Mouse (Mus musculus) regulatory T cell (primary cell): Measurements from ENCODE around the gene Atg7.
"Not testable (repeated sequence)": the region's sequence is repeated elsewhere in the genome, so short reads cannot be mapped to it uniquely, and the experiment has no call there.

Source experiments
- in situ Hi-C: fragments of 300-600 bp; cut with MboI, MseI; formaldehyde crosslinking; loops from one replicate; pipeline ENCODE4 v1.15.1; 2025; ENCODE audit warnings: high pct_unique_total_duplicates

The Atg7 gene

DNA sequence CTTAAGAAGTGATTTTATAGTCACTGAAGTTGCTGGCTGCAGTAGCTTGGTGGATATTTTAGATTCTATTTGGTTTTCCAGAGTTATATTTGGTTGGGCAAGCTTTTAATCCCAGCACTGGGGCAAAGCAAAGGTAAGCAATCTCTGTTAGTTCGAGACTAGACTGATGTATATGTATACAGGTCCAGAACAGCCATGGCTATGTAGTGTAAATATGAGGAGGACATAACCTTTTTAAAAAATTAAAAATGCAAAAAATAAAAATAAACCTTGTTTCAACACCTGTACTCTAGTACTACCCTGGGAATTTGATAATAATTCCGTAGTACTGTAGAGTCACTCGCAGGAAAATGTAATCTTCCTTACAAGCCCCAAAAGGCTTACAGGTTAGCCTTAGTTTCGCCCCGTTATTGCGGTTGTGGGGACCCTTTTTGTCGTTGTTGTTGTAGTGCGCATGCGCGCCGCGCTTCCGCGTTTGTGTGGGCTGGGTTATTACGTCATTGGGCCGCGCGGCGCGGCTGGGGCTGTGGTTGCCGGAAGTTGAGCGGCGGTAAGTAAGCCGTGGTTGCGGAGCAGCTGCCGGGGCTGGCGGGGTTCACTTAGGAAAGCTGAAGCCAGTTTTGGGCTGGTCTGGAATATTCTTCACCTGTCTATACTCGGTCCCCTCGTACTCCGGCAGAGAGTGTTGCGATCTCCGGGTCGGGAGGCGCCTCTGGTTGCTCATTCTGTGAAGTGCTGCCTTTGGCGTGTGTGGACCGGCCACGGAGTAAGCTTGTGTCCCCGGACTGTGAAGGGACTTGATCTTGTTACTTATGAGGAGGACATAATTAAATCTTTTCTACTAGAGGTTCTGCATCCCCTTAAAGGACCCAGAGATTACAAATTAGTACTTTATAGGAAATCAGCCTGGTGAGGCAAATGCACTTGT is at the start of gene Atg7:
Atg7 (plus strand) TSS at position 497 of the 928 bp plus-strand sequence.
- in situ Hi-C loops = loop anchor here (5.0 kb wide), 2 partner anchors 36 to 66 kb away; no protein-coding TSS in a partner anchor

GRCm38 (mm10) chr6:114614076-114614475 is 28.8 kb upstream of the Atg7 start:
- in situ Hi-C loops = loop anchor here (10.0 kb wide), 1 partner anchor 129 kb away; no protein-coding TSS in a partner anchor

GRCm38 (mm10) chr6:114633886-114634285 is 9.0 kb upstream of the Atg7 start:
- in situ Hi-C loops = not testable (repeated sequence)

GRCm38 (mm10) chr6:114643716-114644115 is 819 bp downstream of the Atg7 start:
- in situ Hi-C loops = loop anchor here (5.0 kb wide), 2 partner anchors 36 to 66 kb away; no protein-coding TSS in a partner anchor

DNA sequence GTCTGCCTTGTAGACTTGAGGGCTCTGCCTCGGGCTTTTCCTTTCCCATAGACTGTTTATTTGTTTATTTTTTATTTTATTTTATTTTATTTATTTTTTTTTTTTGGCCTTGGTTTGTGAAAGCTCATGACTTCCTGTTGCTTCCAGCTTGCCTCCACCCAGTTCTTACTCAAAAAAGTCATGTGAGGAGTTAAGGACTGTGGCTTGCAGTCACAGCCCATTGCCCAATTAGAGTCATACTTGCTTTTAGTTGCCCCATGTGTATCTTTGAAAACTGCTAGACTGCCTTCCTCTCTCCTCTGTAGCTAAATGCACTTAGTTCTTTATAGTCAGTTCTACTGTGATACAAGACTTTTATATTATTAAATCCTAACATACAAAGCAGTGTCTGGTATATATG is 1.6 kb downstream of the Atg7 start:
- in situ Hi-C loops = loop anchor here (5.0 kb wide), 2 partner anchors 37 to 67 kb away; no protein-coding TSS in a partner anchor

- in situ Hi-C loops = no loop called here
Observed at GRCm38 (mm10) chr6:114646201-114646600, 3.3 kb downstream of the Atg7 start.

GRCm38 (mm10) chr6:114647011-114647410 is 4.1 kb downstream of the Atg7 start:
- in situ Hi-C loops = no loop called here

- in situ Hi-C loops = no loop called here
Observed at GRCm38 (mm10) chr6:114648352-114649030, 5.6 kb downstream of the Atg7 start.

DNA sequence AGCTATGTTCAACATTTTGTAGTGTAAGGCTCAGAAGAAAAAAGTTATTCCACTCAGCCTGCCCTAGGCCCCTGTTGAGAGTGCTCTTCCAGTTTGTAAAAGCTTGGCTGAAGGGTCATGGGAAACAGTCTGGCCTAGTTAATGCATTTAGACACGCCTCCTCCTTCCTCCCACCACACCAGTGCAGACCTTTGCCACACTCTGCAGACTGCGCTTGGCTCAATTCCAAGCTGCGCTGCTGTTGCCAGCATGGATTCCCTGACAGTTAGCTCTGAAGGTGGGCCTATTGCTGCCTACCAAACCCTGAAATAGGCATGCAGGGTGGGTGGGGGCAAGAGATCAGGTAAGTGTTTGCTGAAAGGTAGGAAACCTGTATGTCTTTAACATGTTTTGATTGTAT is 9.3 kb downstream of the Atg7 start:
- in situ Hi-C loops = no loop called here

DNA sequence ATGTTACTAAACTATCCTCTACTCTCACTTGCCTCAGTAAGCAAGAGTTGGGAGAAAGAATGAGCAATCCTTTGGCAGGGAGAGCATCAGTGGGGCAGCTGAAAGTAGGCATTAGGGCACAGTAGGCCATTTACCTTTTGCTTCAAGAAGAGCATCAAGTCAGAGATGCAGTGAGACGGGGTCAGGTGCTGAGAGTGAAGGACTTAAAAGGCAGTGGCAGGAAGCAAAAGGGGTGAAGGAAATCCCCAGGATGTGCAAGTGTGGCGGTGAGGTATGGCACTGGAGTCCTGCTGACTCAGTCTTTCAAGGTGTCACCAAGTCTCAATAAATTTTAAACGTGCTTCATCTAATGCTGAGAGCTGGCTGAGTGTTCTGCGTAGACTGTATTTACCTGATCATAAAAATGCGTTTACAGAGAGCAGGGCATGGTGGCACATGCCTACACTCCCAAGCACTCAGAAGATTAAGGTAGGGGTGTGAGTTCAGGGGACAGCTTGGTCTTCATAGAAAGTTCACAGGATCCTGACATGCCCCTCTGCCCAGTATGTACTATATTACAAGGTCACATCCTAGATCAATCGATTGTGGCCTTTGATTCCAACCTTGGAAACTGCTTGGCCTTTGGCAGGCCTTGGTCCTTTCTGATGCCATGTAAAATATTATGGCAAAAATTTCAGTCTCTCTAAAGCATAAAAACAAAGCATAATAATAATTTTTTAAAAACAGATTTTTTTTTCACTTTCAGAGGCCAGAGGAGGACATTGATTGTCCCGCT is 14.1 kb downstream of the Atg7 start:
- in situ Hi-C loops = no loop called here

DNA sequence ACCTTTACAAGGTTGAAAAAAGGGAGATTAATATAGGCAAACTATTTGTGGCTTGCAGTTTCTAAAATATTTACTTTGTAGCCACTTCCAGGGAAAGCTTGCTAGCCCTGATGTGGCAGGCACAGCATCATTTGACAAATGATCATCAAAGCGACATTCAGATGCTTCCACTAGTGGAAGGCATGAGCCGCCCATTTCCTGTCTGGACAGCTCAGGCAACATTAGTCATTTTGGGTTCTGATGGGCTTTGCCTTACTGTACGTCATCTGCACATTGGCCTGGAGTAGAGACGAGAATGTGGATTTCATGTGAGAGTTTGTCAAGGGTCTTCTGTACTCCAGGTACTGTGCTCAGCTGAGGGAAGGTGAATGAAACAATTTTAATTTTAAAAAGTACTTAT is 14.9 kb downstream of the Atg7 start:
- in situ Hi-C loops = no loop called here

DNA sequence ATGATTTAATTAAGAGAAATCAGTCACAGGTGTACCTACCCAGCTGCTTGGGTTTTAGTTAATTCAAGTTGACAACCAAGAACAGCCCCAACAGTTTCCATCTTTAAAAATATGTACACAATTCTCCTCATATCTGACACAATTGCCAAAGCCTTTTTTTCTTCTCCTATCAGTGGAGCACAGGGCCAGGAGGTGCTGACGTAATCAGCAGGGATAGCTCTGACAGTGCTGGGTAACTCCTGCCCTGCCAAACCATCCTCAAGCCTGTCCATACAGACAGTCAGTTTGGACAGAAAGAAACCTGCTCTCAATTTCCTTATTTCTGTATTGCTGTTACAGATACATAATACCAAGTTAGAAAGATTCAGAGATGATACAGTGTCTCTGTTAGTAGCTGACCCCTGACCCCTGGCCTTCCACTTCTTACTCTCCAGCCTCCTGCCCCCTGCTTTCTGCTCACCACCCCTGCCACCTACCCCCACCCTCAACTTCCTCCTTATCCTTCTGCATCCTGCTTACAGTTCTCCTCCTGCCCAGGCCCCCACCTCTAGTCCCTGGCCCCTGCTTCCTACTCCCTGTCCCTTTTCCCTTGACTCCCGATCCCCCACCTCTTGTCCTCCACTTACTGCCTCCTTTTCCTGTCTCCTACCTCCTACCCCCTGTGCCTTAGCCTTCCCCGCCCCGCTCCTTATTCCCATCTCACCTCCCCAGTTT is 16.5 kb downstream of the Atg7 start:
- in situ Hi-C loops = no loop called here

- in situ Hi-C loops = no loop called here
Observed at GRCm38 (mm10) chr6:114659992-114660800, 17.3 kb downstream of the Atg7 start.

DNA sequence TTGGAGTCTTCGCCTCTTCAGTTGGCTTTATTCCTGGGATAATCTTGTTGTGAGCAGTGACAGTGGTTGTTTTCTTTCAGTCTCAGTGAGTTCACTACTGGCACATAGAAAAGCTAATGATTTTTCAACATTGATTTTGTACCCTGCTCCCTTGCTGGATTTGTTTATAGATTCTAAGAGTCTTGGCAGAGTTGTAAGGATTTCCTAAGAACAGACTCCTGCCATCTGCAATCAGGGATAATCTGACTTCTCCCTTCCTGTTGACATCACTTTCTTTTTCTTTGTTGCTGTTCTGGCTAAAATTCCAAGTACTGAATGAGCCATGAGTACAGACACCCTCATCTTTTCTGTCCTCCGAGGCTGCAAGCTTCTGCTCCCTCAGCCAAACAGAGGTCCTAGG is 20.8 kb downstream of the Atg7 start:
- in situ Hi-C loops = no loop called here

DNA sequence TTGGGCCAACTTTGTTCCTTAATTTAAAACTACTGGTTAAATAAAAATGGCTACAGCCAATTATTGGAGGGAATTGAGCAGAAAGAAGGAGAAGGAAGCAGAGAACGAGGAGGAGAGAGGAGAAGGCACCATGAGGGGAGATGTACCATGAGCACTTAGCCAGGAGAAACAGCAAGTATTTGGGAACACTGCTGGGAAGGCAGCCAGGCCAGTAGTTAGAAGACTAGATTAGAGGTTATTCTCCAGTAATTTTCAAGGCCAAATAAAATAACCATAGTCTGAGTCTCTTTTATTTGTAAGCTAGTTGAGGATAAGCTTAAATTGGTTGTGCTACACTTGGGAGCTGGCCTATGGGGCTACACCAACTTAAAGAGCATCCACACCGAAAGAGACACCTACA is 21.8 kb downstream of the Atg7 start:
- in situ Hi-C loops = no loop called here

GRCm38 (mm10) chr6:114667518-114667917 is 24.6 kb downstream of the Atg7 start:
- in situ Hi-C loops = no loop called here

- in situ Hi-C loops = no loop called here
Observed at GRCm38 (mm10) chr6:114674771-114675170, 31.9 kb downstream of the Atg7 start.

- in situ Hi-C loops = no loop called here
Observed at GRCm38 (mm10) chr6:114676091-114676490, 33.2 kb downstream of the Atg7 start.

DNA sequence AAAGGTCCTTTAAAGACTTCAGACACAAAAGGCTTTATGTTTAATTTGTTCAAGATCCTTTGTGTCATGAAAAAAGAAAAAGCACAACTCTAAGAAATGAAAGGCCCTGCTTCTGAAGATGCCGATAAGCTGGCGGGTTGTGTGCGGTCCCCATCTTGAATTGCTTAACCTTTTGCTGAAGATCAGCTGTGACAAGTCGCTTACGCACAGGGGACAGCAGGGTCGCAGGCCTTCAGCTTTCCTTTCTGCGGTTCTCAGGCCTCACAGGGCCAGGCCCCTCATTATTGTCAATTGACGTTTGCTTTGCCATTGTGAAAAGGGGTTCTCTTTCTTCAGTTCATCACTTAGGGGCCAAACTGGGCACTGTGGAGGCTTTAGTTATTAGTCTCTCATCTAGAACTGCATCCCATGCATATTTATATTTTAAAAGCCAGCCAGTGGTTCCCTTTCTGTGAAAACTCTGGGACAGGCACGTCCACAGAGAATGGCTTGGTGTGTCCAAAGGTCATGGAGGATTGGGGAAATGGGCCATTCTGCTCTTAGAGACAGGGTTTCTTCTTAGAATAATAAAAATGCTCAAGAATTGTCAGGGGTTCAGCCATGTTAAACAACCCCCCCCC is 39.3 kb downstream of the Atg7 start:
- in situ Hi-C loops = no loop called here

GRCm38 (mm10) chr6:114683741-114684140 is 40.8 kb downstream of the Atg7 start:
- in situ Hi-C loops = no loop called here
